Mouse (Mus musculus) cerebellum, adult 9-11 months (tissue): ENCODE data around the gene Clec2d.

ENCODE experiments used
- DNase-seq: peaks from one replicate; pipeline ENCODE4 v3.0.0; 2022

The Clec2d gene

DNA sequence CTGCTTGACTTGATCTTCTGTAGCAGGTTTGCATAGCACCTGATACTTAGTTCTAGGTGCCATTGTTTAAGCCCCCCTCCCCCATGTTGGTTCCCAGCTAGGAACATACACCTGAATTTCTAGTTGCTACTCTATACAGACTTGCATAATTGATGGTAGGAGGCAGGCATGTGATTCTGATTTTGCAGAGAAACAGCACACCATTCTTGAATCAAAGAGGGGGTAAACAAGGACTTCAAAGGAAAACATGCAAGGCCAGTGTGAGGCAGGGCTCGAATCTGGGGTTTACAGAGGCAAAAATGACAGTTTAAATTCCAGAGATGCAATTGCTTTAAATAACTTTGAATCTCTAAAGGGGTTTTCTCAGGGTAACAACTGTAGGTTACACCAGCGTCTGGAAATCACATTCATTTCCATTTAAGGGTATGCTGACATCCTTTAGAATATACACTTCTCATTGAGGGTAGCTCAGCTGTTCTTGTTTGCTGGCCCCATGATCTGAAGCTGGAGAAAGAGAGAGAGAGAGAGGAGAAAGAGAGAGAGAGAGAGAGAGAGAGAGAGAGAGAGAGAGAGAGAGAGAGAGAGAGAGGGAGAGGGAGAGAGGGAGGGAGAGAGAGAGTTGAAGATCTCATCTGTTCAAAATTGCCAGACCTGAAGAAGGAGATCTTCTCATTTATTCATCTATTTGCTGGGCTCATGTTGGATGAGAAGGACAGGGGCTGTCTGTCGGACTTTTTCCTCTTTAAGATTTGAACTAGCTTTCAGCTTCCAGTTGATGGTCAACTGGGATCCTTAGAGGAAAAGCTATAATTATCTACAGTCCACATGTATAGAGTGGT, 48.7 kb downstream of the Clec2d start:
- no peak for DNase-seq

DNA sequence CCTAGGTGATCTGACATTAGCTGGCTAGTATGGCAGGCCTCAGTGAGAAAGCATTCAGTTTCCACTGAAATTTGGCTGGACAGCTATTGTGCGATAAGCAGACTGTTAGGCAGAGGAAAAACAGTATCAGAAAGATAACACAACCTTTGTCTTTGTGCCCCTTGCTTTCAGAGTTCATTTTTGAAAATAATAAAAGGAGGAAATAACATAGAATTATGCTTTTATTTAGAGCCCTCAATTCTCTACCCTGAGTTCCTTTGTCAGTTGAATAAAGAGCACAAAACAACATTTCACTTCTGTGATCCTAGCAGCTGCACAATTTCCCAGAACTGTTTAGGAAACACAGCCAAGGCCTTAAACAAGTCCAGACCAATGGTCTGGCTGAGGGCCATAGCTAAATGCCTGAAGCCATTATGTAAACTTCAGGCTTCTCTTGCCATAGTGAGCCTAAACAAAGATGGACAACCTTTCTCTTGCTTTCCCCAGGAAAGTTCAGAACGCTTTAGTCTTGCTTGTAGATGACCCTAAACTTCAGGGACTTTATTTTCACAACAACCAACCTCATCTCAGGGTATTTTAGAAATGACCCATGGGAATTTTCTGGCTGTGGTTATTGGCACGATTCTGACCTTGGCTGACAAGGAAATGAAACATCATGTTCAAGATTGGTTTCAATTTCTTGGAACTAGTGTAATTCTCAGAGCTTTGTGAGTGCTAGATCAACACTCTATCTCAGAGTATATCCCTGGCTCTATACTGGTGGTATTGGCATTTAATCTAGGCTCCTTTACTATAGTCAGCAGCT, 49.6 kb downstream of the Clec2d start:
- no peak for DNase-seq

DNA sequence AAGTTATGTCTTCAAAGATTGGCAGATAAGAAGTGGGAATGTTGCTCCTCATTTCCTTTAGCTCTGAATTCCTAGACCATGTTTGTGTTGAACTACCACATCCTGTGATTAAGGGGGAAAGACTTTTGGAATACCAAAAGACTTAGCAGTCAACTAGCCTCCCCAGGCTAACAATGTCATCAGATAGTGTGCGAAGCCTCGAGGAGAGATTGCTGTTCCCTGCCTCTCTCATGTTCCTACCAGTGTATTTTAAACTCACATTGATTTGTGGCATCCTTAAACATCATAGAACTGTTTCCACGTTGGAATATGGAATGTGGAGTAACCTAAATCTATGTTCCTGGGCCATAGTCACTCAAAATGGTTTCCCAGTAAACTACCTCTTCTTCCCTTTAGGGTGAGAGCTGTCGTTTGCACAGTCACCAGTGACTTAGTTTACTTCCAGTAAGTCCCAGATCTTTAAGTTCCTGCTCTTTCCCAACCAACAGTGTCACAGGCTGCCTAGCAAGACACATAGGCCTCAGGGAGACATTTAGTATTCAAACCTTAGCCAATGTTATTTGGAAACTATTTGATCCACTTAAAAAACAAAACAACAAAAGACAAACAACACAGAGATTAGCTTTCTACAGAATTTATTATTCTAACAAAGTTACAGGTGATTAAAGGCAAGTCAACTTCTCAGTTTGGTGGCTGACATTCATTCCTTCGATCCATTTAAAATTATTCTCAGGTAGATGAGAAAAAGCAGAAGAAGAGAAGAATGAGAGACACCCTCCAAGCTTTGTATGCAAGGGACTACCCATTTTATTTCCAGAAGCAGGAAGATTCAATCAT, 51.8 kb downstream of the Clec2d start:
- no peak for DNase-seq

DNA sequence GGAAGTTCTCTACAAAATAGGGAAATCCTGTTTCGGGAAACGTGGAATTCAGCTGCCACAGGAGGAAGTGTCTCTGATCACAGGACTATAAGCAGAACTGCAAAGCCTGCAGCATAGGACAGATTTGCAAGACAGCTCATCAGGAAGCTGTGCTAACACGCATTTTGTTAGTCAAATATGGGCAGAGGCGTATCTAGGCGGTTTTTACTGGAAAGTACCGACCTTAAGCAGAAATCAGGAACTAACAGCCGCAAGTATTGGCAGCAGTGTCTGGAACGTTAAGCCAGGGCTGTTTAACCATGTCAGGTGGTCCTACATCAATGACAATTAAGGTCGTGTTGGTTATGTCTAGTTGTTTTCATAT, 52.4 kb downstream of the Clec2d start:
- DNase-seq, result no peak

DNA sequence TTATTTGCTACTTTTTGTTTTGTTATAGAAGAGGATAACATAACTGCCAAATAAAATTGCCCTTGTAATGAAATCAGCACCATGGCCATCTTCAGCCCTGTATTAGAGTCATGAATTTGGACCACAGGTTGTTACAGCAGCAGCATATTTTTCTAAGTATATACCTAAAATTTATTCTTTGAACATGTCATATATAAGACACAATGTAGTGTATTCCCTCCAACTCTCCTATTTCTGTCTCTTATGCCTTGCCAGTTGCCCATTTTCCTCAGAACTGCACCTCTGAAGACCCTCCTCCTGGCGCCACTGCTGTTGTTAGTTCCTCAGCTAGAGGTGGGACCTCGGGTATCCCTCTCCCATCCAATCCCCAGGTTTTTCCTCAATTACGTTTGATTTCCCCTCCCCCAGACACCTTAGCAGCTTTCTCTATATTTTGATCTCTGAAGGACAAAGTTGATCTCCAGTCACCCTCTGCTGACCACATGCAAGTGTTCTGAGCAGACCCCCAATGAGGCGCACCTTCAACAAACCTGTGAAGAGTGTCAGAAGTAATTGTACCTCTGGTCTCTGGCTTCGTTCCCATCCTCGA, 53.0 kb downstream of the Clec2d start:
- DNase-seq, result no peak

DNA sequence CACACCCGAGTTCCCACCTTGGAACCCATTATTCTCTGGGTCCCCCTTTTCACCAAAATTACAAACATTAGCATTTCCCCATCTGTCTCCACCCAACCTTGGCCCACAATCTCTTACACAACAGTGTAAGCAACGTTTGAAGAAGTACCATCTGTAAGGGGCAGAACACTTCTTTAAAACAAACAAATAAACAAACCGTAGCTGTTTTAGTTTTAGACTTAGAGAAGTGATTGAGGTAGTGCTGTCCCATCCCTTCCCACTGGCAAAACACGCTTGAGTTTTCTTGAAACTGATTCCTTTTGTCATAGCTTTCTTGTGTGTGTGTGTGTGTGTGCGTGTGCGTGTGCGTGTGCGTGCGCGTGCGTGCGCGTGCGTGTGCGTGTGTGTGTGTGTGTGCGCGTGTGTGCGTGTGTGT, 53.5 kb downstream of the Clec2d start:
- DNase-seq, result no peak

DNA sequence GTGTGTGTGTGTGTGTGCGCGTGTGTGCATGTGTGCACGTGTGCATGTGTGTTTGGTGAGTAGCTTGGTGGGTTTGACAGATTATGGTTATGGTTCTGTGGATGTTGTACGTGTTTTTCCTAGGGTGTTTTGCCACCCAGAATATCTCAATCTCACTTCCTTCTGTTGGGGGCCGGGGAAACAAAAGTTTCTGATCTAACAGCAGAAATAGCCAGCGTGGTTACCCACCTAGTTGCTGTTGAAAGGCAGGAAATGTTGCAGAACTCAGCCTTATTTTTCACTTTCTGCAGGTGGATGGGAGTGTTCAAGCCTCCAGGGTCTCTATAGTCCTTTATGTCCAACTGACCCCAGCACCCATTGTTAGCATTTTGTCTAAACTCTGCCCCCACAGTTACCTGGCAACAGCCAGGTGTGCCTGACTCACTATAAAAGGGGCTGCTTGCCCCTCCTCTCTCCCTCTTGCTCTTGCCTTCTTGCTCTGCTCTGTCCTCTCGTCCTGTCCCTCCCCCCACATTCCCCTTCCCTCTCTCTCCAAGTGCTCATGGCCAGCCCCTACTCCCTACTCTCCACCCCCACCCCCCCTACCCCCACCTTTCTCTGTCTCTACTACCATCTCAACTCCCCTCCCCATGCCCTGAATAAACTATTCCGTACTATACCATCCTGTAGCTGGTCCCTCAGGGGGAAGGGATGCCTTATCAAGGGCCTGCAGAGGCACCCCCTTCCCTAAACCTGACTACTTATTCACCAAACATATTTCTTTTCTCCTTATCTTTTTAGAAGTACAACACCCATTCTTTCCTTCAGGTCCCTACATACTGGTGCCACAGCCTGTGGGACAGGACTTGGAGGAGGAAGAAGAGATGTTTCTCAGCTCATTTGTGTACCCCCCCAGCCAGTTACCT, 54.3 kb downstream of the Clec2d start:
- DNase-seq, result no peak

DNA sequence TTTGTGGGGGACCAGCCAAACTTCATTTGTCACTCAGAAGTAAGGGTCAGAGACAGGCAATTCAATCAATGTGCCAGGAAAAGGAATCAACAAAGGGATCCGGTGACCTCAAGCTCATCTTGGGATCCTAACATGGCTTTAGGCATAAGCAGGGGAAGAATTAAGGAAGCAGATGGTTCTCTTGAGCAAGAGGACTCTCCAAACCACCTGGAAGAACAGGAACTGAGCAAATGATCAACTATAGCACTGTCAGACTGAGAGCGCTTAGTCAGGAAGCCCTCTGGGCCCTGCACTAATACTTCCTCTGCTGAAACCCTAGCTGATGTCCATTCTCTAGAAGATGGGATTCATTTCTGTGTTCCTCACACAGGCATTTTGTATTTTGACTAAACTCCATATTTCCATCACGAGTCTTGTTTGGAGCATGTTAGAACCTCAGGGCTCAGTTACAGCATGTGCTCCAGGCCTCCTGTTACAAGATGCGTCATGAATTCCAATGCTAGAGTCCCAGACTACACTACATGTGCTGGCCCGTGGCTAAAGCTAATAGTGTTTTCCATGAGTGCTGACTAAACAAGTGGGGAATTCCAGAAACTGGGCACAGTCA, 55.5 kb downstream of the Clec2d start:
- DNase-seq, result no peak
